Mouse (Mus musculus): ENCODE data around the gene Olfr169. TPM values are rescaled to one million over a fixed set of nuclear protein-coding genes. Genes with fewer than 3 reads are reported as not detected.

Olfr169 gene
- total RNA-seq (2023), result not detected

GRCm38 (mm10) chr16:19571709-19572108 lies at the start of gene Olfr169:
Gene Olfr169, minus strand, starts transcription at chr16:19571809.

GRCm38 (mm10) chr16:19611782-19612181 lies 40.2 kb upstream of the Olfr169 start, which contains the start of gene Olfr170:
Gene Olfr170, minus strand, starts transcription at chr16:19611882.

DNA sequence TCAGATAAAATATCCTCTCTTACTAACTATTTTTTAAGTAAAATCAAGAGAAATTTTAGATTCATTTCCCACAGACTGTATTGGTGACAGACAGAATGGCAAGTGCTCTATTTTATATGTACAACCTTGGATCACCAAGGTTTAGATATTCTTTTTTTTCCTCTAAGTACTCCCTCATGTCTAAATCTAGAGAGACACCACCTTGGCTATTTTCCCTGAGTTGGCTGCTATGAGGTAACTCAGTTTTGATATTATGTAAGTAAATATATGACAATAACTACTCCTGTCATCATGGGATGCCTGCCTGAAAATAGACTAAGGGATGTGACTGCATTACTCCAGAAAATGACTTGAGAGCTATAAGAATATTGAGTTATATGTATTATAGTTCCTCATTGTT lies 36.2 kb downstream of the Olfr169 start, which contains the start of gene Olfr168:
Gene Olfr168 (minus strand): TSS at position 101 of the 400 bp plus-strand sequence.

DNA sequence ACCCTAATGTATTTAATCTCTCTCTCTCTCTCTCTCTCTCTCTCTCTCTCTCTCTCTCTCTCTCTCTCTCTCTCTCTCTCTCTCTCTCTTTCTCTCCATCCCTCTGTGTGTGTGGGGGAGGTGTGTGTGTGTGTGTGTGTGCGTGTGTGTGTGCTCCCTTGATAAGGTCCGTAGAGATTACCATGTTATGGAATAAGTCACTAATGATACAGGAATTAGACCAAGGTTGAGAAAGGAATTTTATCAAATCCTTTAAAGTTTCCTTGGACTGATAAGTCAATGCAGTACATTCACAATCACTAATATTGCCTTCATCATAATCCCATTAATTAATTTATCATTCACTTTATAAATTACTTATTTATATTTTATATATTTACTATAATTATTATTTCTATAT lies 49.4 kb downstream of the Olfr169 start, which contains the start of gene Olfr167:
Gene Olfr167 (minus strand): TSS at position 101 of the 400 bp plus-strand sequence.

Other genes starting within 250 kb of the Olfr169 start
- gene Olfr165, start 148.7 kb downstream of the Olfr169 start, total RNA-seq (2023), result not detected
- gene Olfr166, start 88.1 kb downstream of the Olfr169 start, total RNA-seq (2023), result under 1 TPM; 0.42 to 0.61 TPM
- not detected for gene Olfr167, start 49.5 kb downstream of the Olfr169 start, total RNA-seq (2023)
- not detected for gene Olfr168, start 36.3 kb downstream of the Olfr169 start, total RNA-seq (2023)
- gene Olfr170, start 40.1 kb upstream of the Olfr169 start, total RNA-seq (2023), result not detected
- gene Olfr171, start 58.1 kb upstream of the Olfr169 start, total RNA-seq (2023), result not detected
- gene Lamp3, start 134.6 kb upstream of the Olfr169 start, total RNA-seq (2023), result under 1 TPM; 0.32 to 0.47 TPM
- 100 to 1,000 TPM; 217 to 241 TPM for gene B3gnt5, start 188.4 kb upstream of the Olfr169 start, total RNA-seq (2023)

Data from B cell, adult 67 days (primary cell).